Mouse (Mus musculus) bone marrow macrophage, adult 2 months (primary cell): ENCODE measurements around the gene Prss36.

Experiments used
- CTCF ChIP-seq: IDR thresholded peaks from 2 replicates; pipeline ENCODE4 v1.5.1; 2012; ENCODE audit warnings: low read depth, mild to moderate bottlenecking, low read length, moderate library complexity
- POLR2A ChIP-seq: IDR thresholded peaks from 2 replicates; pipeline ENCODE4 v1.6.1; 2012; ENCODE audit warnings: mild to moderate bottlenecking, low read depth, low read length, borderline replicate concordance

GRCm38 (mm10) chr7:127918203-127918602 is 28.3 kb downstream of the Prss36 start:
- no peak for TF ChIP-seq POLR2A
- peak; percentile 18; the same call in 1 of the 2 replicates for TF ChIP-seq CTCF
